Mouse (Mus musculus) small intestine, adult 2 months (tissue): ENCODE measurements around the gene Cend1.

Source experiments
- CTCF ChIP-seq: fragments of 200-500 bp; IDR thresholded peaks from 2 replicates; pipeline ENCODE4 v1.5.1; 2012; ENCODE audit warnings: low read depth, mild to moderate bottlenecking, control low read depth, inconsistent platforms, low read length, moderate library complexity, mixed read lengths; ENCODE audit not compliant: insufficient replicate concordance, insufficient read length; ENCODE audit errors: extremely low read depth
- POLR2A ChIP-seq: fragments of 200-500 bp; IDR thresholded peaks from 2 replicates; pipeline ENCODE4 v1.6.1; 2012; ENCODE audit warnings: low read depth, mild to moderate bottlenecking, control low read depth, inconsistent platforms, low read length, moderate library complexity

DNA sequence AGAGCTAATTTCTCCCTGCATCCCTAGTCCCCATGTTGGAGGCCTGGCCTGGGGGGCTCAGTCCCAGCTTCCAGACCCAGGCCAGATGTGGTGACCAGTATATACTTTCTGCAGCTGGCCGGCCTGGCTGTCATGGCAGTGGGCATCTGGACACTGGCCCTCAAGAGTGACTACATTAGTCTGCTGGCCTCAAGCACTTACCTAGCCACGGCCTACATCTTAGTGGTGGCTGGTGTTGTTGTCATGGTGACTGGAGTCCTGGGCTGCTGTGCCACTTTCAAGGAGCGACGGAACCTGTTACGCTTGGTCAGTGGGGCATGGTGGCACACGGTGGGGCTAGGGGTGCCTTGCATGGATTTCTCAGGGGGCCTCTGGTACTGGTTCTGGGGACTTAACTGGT, 40.1 kb upstream of the Cend1 start:
- TF ChIP-seq CTCF (no peak), POLR2A (no peak)
